ENCODE assay signal across 21 mouse cellular contexts in the genomic region with DNA sequence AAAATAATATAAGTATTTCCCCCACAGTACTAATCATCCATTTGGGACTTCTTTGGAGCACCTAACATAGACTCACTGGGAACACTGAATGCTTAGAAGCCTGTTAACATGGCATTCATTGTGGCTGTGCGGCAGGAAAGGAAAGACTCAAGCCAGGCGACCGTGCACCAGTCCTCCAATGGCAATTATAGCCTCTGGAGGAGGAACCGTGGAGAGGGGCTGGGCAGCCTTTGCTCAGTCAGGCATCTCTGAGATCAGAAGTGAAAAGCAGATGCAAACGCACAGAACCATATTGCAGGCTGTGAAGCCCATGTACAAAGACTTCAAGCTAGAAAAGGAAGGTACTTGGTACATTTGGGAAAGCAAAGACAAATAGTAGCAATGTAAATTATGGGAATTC. TPM values are rescaled to one million over a fixed set of nuclear protein-coding genes. Genes with fewer than 3 reads are reported as not detected.
DNase-seq lines count a peak whose midpoint lies in the region; ATAC-seq lines count a peak whose summit lies in the region.
"Had no signal": no experiment of that assay in that cellular context is flagged by ENCODE, and none has a peak within 500 bp of the region (broad histone marks: within the 10 kb centered on the region; RNA-seq: fewer than 3 reads in every experiment).

No protein-coding gene starts in this region.

- no peaks in the 10 kb centered on the region for H3K36me3 ChIP-seq in hindbrain, embryonic 12.5 days
- no peaks in the 10 kb centered on the region for H3K36me3 ChIP-seq in hindbrain, embryonic 13.5 days
- H3K36me3 ChIP-seq in neural tube, embryonic 15.5 days: no peaks in the 10 kb centered on the region
- H3K36me3 ChIP-seq in hindbrain, embryonic 14.5 days (replicated peaks; ENCODE audit: control insufficient read depth, insufficient read depth): no peaks in the 10 kb centered on the region
- H3K36me3 ChIP-seq: hindbrain, embryonic 15.5 days; neural tube, embryonic 13.5 days had no signal

- no peak overlapping the region for H3K4me3 ChIP-seq in hindbrain, embryonic 12.5 days
- H3K4me3 ChIP-seq in hindbrain, embryonic 13.5 days: no peak overlapping the region
- H3K4me3 ChIP-seq in neural tube, embryonic 15.5 days (replicated peaks): no peak overlapping the region
- no peak overlapping the region for H3K4me3 ChIP-seq in hindbrain, embryonic 14.5 days (replicated peaks; ENCODE audit: low read length)
- H3K4me3 ChIP-seq: hindbrain, embryonic 15.5 days; neural tube, embryonic 13.5 days had no signal

- H3K9ac ChIP-seq in hindbrain, embryonic 12.5 days: no peak overlapping the region
- H3K9ac ChIP-seq in hindbrain, embryonic 13.5 days: no peak overlapping the region
- no peak overlapping the region for H3K9ac ChIP-seq in neural tube, embryonic 15.5 days (replicated peaks)
- H3K9ac ChIP-seq in hindbrain, embryonic 14.5 days: no peak overlapping the region
- H3K9ac ChIP-seq: hindbrain, embryonic 15.5 days; neural tube, embryonic 13.5 days had no signal

- H3K9me3 ChIP-seq in hindbrain, embryonic 12.5 days (replicated peaks): no peaks in the 10 kb centered on the region
- H3K9me3 ChIP-seq in hindbrain, embryonic 13.5 days: no peaks in the 10 kb centered on the region
- H3K9me3 ChIP-seq in neural tube, embryonic 15.5 days (replicated peaks): no peaks in the 10 kb centered on the region
- no peaks in the 10 kb centered on the region for H3K9me3 ChIP-seq in hindbrain, embryonic 14.5 days (ENCODE audit: control insufficient read depth, low read length)
- H3K9me3 ChIP-seq: G1E; hindbrain, embryonic 15.5 days; neural tube, embryonic 13.5 days had no signal

- ATAC-seq in hindbrain, embryonic 12.5 days (ENCODE audit: low FRiP score): 0 out of 2 replicates have a peak, but pooled peaks have one; percentile 50
- ATAC-seq in hindbrain, embryonic 13.5 days (ENCODE audit: low FRiP score): no peak
- no peak for ATAC-seq in neural tube, embryonic 15.5 days (ENCODE audit: low FRiP score)
- ATAC-seq in hindbrain, embryonic 14.5 days (ENCODE audit: low FRiP score): no peak
- no peak for ATAC-seq in megakaryocyte, adult 5-6 weeks (ENCODE audit: poor library complexity, severe bottlenecking)
- ATAC-seq: midbrain, embryonic 16.5 days had no signal

- no peaks in the 10 kb centered on the region for H3K27me3 ChIP-seq in hindbrain, embryonic 12.5 days
- H3K27me3 ChIP-seq in hindbrain, embryonic 13.5 days: no peaks in the 10 kb centered on the region
- H3K27me3 ChIP-seq in neural tube, embryonic 15.5 days (replicated peaks): no peaks in the 10 kb centered on the region
- H3K27me3 ChIP-seq in hindbrain, embryonic 14.5 days (ENCODE audit: control insufficient read depth, insufficient read depth, low read length): no peaks in the 10 kb centered on the region
- H3K27me3 ChIP-seq: hindbrain, embryonic 15.5 days; neural tube, embryonic 13.5 days had no signal

- no peak overlapping the region for H3K27ac ChIP-seq in hindbrain, embryonic 12.5 days
- no peak overlapping the region; the same call in 1 of the 2 replicates for H3K27ac ChIP-seq in hindbrain, embryonic 13.5 days
- H3K27ac ChIP-seq in neural tube, embryonic 15.5 days (replicated peaks): 0 out of 2 replicates have a peak overlapping the region, but pooled peaks have one; percentile 41
- H3K27ac ChIP-seq in hindbrain, embryonic 14.5 days: 0 out of 2 replicates have a peak overlapping the region, but pooled peaks have one; percentile 9
- H3K27ac ChIP-seq: hindbrain, embryonic 15.5 days; macrophage; neural tube, embryonic 13.5 days; stomach, postnatal 0 days had no signal

- no peak overlapping the region for H3K4me2 ChIP-seq in hindbrain, embryonic 12.5 days (replicated peaks)
- no peak overlapping the region for H3K4me2 ChIP-seq in hindbrain, embryonic 13.5 days
- H3K4me2 ChIP-seq in neural tube, embryonic 15.5 days: no peak overlapping the region
- H3K4me2 ChIP-seq in hindbrain, embryonic 14.5 days (replicated peaks): no peak overlapping the region
- H3K4me2 ChIP-seq: hindbrain, embryonic 15.5 days; neural tube, embryonic 13.5 days had no signal

- DNase-seq in neural tube, embryonic 10.5 days (ENCODE audit: extremely low spot score, low spot score): no peak
- DNase-seq in hindbrain, embryonic 14.5 days (ENCODE audit: low spot score): no peak
- no peak for DNase-seq in lung, postnatal 14 days
- DNase-seq: adrenal gland, adult 2 months; cerebellum, adult 2 months; kidney, adult 8-10 months; liver; lung, adult 18-20 months; right cerebral cortex, adult 18-20 months; spleen, adult 18-20 months; thymus, postnatal 36 days had no signal

- H3K4me1 ChIP-seq in hindbrain, embryonic 12.5 days: peaks cover 20% of the 10 kb centered on the region
- peaks cover 42% of the 10 kb centered on the region for H3K4me1 ChIP-seq in hindbrain, embryonic 13.5 days (replicated peaks)
- H3K4me1 ChIP-seq in neural tube, embryonic 15.5 days: peaks cover 34% of the 10 kb centered on the region
- peaks cover 32% of the 10 kb centered on the region for H3K4me1 ChIP-seq in hindbrain, embryonic 14.5 days (replicated peaks; ENCODE audit: control insufficient read depth, insufficient read depth, low read length)

- WGBS in hindbrain, embryonic 12.5 days: 23% methylated on average over 5 of the region's 5 CpGs
- WGBS in hindbrain, embryonic 13.5 days: 12% methylated on average over 5 of the region's 5 CpGs
- WGBS in neural tube, embryonic 15.5 days: 8% methylated on average over 5 of the region's 5 CpGs
- 13% methylated on average over 5 of the region's 5 CpGs for WGBS in hindbrain, embryonic 14.5 days

RNA-seq across cellular contexts. Expression of gene Ubl3, which starts 20.4 kb away (rescaled TPM):
- polyA plus RNA-seq in hindbrain, embryonic 12.5 days (2016; fragmentation: Nextera tagmentation; extraction: Ambion mirVana): 93.4 and 107 TPM in 2 replicates
- 77.5 and 88.4 TPM in 2 replicates for polyA plus RNA-seq in hindbrain, embryonic 13.5 days (2015; fragmentation: Nextera tagmentation; extraction: Ambion mirVana)
- polyA plus RNA-seq in neural tube, embryonic 15.5 days (2015; fragmentation: Nextera tagmentation; extraction: Ambion mirVana): 98.3 and 98.4 TPM in 2 replicates
- 102 and 114 TPM in 2 replicates for polyA plus RNA-seq in hindbrain, embryonic 14.5 days (2014; fragmentation: Nextera tagmentation; extraction: Ambion mirVana)
- 90.4 and 93.3 TPM in 2 replicates for total RNA-seq in megakaryocyte, adult 5-6 weeks (2015)
- total RNA-seq in megakaryocyte, adult 5-6 weeks (2017): 122 and 130 TPM in 2 replicates

Comparison
In these comparisons a context has a peak if more than half of its experiments do, and no peak if none do; other contexts are left out.
1. H3K27ac ChIP-seq: peak in neural tube, embryonic 15.5 days (single experiment) and hindbrain, embryonic 14.5 days (single experiment); none in hindbrain, embryonic 12.5 days (single experiment) and hindbrain, embryonic 13.5 days (single experiment).